Mouse (Mus musculus): ENCODE data around the gene Xirp1. TPM values are rescaled to one million over a fixed set of nuclear protein-coding genes. Genes with fewer than 3 reads are reported as not detected.

Xirp1 gene
- total RNA-seq, 1 experiment from 2014 or later = not detected

DNA sequence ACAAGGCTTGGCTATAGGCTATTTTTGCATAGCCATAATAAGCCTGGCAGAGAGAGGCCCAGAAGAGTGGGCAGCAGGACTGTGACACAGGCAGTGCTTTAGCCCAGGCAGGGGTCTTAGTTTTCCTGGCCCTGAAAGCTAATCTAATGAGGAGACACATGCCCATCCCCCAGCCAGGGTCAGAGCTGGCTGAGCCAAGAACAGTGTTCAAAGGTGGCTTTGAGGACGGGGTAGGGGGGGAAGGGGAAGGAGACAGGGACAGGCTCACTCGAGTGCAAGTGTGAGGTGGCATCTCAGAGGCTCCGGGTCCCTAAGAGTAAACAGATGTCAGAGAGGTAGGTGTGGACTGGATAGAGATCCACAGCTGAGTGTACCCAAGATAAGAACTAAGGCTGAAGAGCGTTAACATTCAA, 42.6 kb downstream of the Xirp1 start:
- ATAC-seq (replicated peaks in 1 of 2; ENCODE audit: insufficient read depth in 1 of 2, low FRiP score in 2 of 2, low TSS enrichment in 1 of 2, low read depth in 1 of 2, poor library complexity in 2 of 2, severe bottlenecking in 2 of 2) = no peak

DNA sequence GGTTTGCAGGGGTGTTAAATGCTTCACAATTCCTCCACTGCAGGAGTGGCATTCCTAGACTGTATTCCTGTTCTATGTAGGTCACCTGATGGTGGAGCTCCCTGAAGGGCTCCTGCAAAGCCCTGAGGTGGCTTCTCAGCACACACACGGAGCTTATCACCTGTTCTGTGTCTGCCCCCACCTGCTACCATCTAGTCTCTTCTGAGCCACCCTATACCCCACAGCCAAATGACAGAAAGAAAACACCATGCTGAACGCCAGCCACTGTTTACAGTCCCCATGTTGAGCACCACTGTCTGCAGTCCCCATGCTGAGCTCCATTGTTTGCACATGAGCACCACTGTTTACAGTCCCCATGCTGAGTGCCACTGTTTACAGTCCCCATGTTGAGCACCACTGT, 43.6 kb downstream of the Xirp1 start:
- ATAC-seq (replicated peaks in 1 of 2; ENCODE audit: insufficient read depth in 1 of 2, low FRiP score in 2 of 2, low TSS enrichment in 1 of 2, low read depth in 1 of 2, poor library complexity in 2 of 2, severe bottlenecking in 2 of 2) = no peak

DNA sequence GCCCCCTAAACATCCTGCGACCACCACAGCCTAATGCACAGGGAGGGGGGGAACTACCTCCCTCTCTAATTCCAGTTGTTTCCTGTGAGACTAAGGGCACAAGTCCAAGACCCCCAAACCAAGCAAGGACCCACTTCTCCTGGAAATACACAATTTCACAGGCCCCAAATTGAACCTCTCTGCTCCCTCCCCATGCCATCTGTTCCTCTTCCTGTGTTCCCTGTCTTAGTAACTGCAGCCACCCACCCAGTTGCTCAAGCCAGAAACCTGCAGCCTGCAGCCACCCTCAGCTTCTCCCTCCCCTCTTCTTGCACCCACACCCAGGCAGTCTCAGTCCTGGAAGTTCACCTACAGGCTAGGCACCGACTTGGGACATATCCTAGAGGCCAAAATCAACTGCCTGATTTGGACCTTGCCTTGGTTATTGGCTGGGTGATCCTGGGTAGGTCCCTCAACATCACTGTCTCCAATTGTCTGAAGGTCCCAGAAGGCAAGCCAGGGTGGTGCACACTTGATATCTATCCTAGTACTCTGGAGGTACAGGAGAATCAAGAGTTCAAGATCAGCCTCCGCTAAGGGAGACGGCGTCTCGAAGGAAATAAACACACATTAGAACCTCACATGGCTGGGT, 44.5 kb downstream of the Xirp1 start:
- ATAC-seq (replicated peaks in 1 of 2; ENCODE audit: insufficient read depth in 1 of 2, low FRiP score in 2 of 2, low TSS enrichment in 1 of 2, low read depth in 1 of 2, poor library complexity in 2 of 2, severe bottlenecking in 2 of 2) = no peak

DNA sequence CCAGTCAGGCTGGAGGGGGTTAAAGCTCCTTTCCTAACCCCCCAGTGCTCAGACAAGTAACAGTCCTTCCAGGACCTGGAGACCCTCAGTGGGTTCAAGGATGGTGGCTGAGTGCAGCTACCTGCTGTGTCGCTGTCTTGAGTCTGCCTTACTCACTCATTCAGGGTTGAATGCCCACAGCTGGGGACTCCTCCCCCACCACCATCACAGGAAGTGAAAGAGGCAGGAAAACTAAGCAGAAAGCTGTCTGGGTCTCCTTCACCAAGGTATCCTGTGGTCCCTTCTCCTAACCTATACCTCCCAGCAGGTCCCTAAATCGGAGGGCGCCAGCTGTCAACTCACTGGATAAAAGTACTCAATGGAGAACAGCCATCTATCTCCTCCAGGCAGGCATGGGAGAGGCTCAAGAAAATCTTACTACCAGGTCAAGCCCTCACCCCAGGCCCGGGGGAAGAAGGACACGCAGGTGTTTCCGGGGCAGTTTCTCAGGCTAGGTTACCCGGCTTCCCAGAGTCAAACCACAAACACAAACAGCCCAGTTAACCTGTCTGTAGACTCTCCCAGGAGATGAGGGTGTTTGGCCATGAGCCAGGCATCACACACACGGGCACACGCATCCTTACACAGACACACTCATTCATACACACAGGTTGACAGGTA, 45.1 kb downstream of the Xirp1 start:
- ATAC-seq (replicated peaks in 1 of 2; ENCODE audit: insufficient read depth in 1 of 2, low FRiP score in 2 of 2, low TSS enrichment in 1 of 2, low read depth in 1 of 2, poor library complexity in 2 of 2, severe bottlenecking in 2 of 2) = peak; percentile 19

DNA sequence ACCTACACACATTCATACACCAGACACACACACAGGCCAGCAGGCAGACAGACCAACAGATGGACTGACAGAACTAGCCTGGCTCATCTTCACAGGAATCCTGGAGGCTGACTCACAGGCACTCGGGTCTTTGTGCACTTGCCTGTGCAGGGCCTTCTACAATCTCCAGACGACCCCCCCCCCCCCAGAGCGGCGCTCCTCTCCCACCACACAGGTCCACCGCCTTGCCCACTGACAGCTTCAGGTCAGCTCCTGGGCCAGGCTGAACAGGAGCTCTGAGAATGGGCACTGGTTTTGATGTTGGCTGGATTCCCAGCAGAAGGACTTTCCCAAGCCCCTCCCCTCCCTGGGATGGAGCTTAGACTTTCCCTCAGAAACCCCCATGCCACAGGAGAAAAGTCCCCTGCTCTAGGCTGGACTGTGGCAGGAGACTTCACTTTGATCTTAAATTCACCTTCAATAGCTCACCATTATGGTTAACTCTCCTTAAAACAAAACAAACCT, 45.8 kb downstream of the Xirp1 start:
- no peak for ATAC-seq (replicated peaks in 1 of 2; ENCODE audit: insufficient read depth in 1 of 2, low FRiP score in 2 of 2, low TSS enrichment in 1 of 2, low read depth in 1 of 2, poor library complexity in 2 of 2, severe bottlenecking in 2 of 2)

DNA sequence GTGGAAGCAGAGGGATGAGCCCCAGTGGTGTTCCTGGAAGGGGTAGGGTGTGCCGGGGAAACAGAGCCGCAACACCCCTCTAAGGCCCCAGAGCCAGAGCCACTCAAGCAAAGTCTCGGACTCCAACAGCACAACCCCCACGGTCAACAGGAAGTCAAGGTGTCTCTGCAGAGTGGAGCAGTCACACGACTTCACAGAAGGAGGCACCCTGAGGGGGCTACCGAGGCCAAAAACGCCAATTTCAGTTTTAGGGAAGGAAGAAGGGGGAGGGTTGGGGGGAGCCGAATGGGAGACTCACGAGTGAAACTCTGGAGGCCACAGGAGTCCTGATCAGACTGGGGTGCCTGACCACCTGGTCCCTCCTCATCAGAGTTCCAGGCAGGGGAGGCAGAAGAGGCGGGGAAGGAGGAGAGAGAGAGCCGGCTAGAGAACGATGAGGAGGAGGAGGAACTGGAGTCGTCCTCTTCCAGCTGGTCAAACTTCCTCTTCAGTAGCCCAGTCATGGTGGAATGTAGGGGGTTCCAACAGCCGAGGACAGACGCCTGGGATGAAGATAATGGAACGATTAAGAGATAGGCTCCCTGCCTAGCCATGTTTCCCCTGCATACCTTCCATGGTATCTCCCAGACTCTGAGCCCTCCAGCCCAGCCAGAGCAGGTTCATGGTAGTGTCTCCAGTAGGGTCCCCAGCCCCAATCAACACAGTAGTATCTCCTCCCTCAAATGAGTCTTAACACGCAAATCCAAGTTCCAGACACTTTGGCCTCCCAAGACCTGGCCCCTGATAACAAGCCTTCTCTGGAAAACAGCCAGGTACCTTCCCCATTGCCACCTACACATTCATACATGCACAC, 46.5 kb downstream of the Xirp1 start:
- peak in 1 of 2 experiments; percentile 8; a peak in 2 of 4 replicates for ATAC-seq (replicated peaks in 1 of 2; ENCODE audit: insufficient read depth in 1 of 2, low FRiP score in 2 of 2, low TSS enrichment in 1 of 2, low read depth in 1 of 2, poor library complexity in 2 of 2, severe bottlenecking in 2 of 2)

DNA sequence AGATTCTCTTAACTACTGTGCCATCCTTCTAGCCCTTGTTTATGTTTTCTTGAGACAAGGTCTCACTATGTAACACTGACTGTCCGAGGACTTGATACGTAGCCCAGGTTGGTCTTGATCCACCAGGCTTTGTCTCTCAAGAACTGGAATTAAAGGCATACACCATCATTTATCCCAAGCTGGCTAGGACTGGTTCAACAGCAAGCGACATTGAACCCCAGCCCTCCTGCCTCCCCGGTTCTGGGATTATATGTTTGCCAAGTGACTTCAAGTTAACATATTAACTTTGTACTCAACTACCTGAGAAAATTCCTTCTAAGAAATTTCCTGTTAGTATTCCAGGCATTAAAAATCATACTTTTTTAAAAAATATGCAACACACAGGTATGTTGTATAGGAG, 48.1 kb downstream of the Xirp1 start:
- no peak for ATAC-seq (replicated peaks in 1 of 2; ENCODE audit: insufficient read depth in 1 of 2, low FRiP score in 2 of 2, low TSS enrichment in 1 of 2, low read depth in 1 of 2, poor library complexity in 2 of 2, severe bottlenecking in 2 of 2)

DNA sequence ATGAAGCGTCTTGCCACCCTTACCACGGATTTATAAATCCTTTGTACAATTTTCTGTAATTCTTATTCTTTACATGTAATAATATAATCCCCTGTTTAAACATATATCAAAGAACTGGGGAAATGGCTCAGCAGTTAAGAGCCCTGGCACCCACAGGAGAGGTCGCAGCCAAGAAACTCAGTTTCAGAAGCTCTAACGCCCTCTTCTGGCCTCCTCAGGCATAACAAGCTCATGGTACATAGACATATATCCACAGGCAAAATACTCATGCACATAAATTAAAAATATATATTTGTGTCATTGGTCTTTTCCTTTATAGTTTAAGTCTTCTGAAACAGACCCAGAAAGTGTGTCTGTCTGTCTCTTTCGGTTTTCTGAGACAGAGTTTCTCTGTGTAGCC, 48.8 kb downstream of the Xirp1 start:
- ATAC-seq (replicated peaks in 1 of 2; ENCODE audit: insufficient read depth in 1 of 2, low FRiP score in 2 of 2, low TSS enrichment in 1 of 2, low read depth in 1 of 2, poor library complexity in 2 of 2, severe bottlenecking in 2 of 2) = no peak

DNA sequence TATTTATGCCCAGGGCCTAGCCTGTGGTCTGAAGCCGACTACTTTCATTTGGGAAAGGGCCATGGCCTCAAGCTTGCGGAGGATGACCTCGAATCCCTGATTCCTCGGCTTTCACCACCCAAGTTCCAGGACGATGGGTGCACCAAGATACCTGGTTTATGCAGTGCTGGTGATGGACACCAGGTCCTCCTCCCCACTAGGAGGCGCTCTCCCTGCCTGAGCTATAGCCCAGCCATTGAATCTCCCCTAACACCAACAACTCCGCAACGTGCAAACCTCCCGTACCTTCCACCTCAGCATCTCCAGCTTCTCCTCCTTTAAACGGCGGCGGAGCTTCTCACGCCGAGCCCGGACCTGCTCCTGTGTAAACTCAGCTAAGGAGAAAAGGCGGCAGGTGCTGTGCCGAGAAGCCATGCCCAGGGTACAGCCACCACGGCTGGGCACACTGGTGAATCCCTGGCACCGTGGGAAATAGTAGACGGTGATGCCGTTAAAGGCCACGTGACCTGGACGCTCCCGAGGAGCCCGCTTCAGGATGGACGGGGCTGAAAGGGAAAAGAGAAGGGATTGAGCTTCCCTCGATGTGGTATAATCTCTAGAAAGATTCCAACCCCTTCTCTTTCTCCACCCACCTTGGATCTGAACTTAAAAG, 49.4 kb downstream of the Xirp1 start:
- no peak for ATAC-seq (replicated peaks in 1 of 2; ENCODE audit: insufficient read depth in 1 of 2, low FRiP score in 2 of 2, low TSS enrichment in 1 of 2, low read depth in 1 of 2, poor library complexity in 2 of 2, severe bottlenecking in 2 of 2)

DNA sequence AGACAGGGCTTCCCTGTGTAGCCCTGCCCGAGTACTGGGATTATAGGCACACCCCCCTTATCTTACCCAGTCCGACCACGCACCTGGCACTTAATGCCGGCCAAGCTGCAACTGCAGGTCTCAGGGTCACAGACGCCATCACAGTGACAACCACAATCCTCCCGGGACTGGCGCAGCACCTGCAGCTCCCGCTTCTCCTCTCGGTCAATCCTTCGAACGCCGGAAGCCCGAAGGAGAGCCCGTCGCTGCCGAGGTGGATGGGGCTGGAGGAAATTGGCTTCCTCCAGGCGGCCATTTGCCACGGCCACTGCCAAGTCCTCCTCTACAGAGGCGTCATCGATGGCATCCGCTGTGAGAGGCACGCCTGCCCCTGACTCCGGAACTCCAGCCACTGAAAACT, 50.1 kb downstream of the Xirp1 start:
- ATAC-seq (replicated peaks in 1 of 2; ENCODE audit: insufficient read depth in 1 of 2, low FRiP score in 2 of 2, low TSS enrichment in 1 of 2, low read depth in 1 of 2, poor library complexity in 2 of 2, severe bottlenecking in 2 of 2) = no peak

DNA sequence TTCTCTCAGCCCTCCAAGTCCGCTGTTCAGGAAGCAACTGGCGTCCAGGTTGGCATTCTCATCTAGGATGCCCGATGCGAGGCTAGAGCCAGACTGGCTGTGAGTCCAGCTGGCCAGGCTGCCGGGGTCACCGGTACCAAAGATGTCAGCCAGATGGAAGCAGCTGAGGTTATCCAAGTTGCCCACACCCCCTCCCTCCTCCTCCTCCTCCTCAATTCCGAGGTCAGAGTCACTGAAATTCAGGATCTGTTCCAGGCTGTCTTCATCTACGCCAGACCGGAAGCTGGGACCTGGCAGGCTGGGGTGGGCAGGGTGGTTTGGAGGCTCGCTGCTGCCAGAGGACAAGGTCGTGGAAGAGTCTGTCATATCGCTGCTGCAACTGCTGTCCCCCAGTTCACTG, 50.8 kb downstream of the Xirp1 start:
- ATAC-seq (replicated peaks in 1 of 2; ENCODE audit: insufficient read depth in 1 of 2, low FRiP score in 2 of 2, low TSS enrichment in 1 of 2, low read depth in 1 of 2, poor library complexity in 2 of 2, severe bottlenecking in 2 of 2) = no peak

DNA sequence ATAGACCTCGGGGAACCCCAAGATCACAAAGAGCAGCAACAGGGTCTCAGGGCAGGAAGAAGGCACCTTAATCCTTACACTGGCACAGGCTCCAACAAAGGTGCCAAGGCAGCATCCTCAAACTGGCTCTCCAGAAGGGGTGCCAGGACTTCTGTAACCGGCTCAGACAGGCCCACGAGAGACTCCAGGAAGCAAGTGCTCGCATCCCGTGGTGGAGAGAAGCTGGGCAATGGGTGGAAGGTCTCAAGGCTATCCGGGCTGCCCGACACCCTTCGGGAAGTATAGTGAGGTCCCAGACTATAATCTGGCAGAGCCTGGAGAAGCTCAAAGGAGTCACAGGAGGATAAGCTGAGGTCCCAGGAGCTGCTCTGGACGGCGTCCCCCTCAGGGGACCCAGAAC, 51.2 kb downstream of the Xirp1 start:
- ATAC-seq (replicated peaks in 1 of 2; ENCODE audit: insufficient read depth in 1 of 2, low FRiP score in 2 of 2, low TSS enrichment in 1 of 2, low read depth in 1 of 2, poor library complexity in 2 of 2, severe bottlenecking in 2 of 2) = no peak

DNA sequence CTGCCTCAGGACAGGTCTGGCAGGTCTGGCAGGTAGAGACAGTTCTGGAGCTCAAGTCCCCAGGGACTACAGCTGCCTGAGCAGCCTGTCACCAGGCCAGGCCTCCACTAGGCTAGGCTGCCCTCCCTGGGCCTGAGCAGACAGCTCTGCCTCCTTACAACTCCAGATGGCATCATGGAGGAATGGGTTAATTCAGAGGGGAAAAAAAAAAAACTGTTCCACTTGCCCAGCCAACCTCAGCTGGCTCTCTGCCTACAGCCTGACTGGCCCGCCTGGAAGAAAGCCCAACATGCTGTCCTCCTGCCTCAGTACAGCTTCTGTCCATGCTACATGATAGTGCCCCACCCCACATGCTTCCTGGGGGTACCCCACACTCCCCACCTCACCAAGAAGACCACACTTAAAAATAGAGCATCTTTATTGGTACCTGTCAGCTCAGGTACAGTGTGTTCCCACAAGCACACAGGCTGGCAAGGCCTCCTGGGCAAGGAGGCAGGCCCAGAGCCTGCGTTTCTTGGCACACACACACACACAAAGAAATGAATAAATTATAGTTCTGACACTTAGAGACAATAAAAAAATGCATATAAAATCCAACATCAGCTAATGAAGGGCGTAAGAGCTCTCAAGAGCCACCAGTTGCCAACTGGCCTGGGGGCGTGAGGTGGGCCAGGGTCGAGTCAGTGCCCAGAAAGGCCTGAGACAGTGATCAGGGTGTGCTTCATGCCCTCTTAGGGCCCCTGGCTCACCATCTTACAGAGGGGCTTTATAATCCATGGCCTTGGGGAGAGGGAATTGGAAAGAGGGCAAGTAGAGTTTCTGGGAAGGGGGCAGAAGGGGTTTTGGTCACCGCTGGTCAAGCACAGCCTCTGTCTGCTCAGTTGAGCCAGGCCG, 52.4 kb downstream of the Xirp1 start:
- peak; percentile 8 to 25; a peak in 2 of 4 replicates for ATAC-seq (replicated peaks in 1 of 2; ENCODE audit: insufficient read depth in 1 of 2, low FRiP score in 2 of 2, low TSS enrichment in 1 of 2, low read depth in 1 of 2, poor library complexity in 2 of 2, severe bottlenecking in 2 of 2)

DNA sequence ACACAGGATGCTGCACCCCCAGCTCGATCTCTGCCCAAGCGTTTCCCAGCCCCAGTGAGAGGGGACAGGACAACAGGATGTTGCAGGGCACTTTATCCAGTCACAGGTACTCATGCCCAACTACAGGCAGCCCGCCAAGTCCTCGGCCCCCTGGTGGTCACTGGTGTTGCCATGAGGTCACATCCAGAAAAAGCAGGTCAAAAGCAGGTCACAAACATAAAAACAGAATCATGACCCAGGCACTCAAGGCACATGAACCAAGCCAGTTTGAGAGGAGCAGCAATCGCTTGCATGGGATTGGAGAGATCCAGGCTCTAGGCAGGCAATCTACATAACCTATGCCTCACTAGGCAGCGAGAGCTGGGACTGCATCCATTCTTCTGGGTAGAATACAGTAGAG, 53.2 kb downstream of the Xirp1 start:
- no peak for ATAC-seq (replicated peaks in 1 of 2; ENCODE audit: insufficient read depth in 1 of 2, low FRiP score in 2 of 2, low TSS enrichment in 1 of 2, low read depth in 1 of 2, poor library complexity in 2 of 2, severe bottlenecking in 2 of 2)

DNA sequence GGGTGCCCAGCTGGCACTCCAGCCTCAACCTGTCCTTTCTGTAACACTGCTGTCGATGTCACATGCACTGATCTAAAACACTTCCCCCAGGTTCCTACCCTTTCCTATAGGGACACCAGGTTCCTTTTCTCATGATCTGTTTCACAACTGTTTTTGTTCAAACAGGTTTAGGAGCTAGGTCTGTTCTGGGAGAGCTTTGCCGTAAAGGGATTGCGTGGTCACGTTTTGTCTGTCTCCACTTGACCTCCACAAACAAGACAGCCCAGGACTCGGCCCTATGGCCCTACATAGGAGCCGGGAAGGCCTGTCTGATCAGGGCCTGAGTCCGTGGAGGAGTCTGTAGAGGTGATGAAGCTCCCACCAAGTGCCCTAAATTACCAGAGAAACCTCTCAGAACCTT, 53.6 kb downstream of the Xirp1 start:
- ATAC-seq (replicated peaks in 1 of 2; ENCODE audit: insufficient read depth in 1 of 2, low FRiP score in 2 of 2, low TSS enrichment in 1 of 2, low read depth in 1 of 2, poor library complexity in 2 of 2, severe bottlenecking in 2 of 2) = no peak

DNA sequence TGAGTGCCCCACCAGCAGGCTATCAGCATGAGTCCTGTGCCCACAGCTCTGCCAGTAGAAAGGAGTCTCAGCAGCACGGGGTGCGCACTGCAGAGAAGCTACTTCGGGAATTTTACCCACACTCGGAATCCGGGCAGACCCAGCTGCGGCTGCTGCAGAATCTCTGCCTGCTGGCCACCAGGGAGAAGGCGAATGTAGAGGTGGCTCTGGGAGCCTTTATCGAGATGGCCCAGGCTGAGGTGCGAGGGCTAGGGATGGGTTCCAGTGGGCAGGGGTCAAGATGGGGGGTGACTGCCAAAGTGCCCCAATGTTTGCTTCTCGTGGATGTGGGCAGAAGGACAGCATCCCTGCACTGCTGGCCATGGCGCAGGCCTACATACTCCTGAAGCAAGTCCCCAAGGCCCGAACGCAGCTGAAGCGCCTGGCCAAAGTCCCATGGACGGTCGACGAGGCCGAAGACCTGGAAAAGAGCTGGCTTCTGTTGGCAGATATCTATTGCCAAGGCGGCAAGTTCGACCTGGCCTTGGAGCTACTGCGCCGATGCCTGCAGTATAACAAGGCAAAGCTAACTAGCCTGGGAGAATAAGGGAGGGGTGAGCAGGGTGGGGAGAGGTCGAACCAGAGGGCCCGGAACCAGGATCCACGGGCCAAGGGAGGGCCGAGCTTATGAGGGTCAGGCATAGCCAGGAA, 57.0 kb downstream of the Xirp1 start:
- ATAC-seq (replicated peaks in 1 of 2; ENCODE audit: insufficient read depth in 1 of 2, low FRiP score in 2 of 2, low TSS enrichment in 1 of 2, low read depth in 1 of 2, poor library complexity in 2 of 2, severe bottlenecking in 2 of 2) = no peak

All from hematopoietic stem cell, adult 5-6 weeks (primary cell).